Mouse (Mus musculus): Measurements from ENCODE around the gene N4bp1. TPM values are rescaled to one million over a fixed set of nuclear protein-coding genes. Genes with fewer than 3 reads are reported as not detected.

The N4bp1 gene
- polyA plus RNA-seq, 1 experiment from 2014 or later: 11.1 TPM

GRCm38 (mm10) chr8:86908536-86908935 lies 23.5 kb upstream of the N4bp1 start:
- no peak overlapping the region for H3K4me3 ChIP-seq (ENCODE audit: low read depth, low read length)
- no peaks in the 10 kb centered on the region for H3K27me3 ChIP-seq (ENCODE audit: control insufficient read depth, insufficient read depth, low read length)
- H3K9ac ChIP-seq (ENCODE audit: low read length): no peak overlapping the region

GRCm38 (mm10) chr8:86904911-86905310 lies 19.9 kb upstream of the N4bp1 start:
- Histone ChIP-seq H3K36me3 (ENCODE audit: control insufficient read depth, insufficient read depth, low read length) (no peaks in the 10 kb centered on the region), H3K27ac (ENCODE audit: low read depth, low read length) (no peak overlapping the region), H3K27me3 (ENCODE audit: control insufficient read depth, insufficient read depth, low read length) (no peaks in the 10 kb centered on the region), H3K4me1 (ENCODE audit: control insufficient read depth, insufficient read depth, low read length) (no peaks in the 10 kb centered on the region), H3K4me2 (ENCODE audit: low read depth) (no peak overlapping the region), H3K9ac (ENCODE audit: low read length) (no peak overlapping the region), H3K4me3 (ENCODE audit: low read depth, low read length) (no peak overlapping the region), H3K9me3 (ENCODE audit: control insufficient read depth, low read length) (no peaks in the 10 kb centered on the region)
- DNase-seq (ENCODE audit: low spot score) (no peak), ATAC-seq (ENCODE audit: insufficient read depth, low FRiP score, low TSS enrichment) (no peak)
- WGBS: 75% methylated on average over 10 of the region's 10 CpGs

More at GRCm38 (mm10) chr8:86908536-86908935, 23.5 kb upstream of the N4bp1 start:
- Histone ChIP-seq H3K4me2 (ENCODE audit: low read depth) (no peak overlapping the region), H3K9me3 (ENCODE audit: control insufficient read depth, low read length) (no peaks in the 10 kb centered on the region), H3K27ac (ENCODE audit: low read depth, low read length) (no peak overlapping the region), H3K36me3 (ENCODE audit: control insufficient read depth, insufficient read depth, low read length) (no peaks in the 10 kb centered on the region), H3K4me1 (ENCODE audit: control insufficient read depth, insufficient read depth, low read length) (no peaks in the 10 kb centered on the region)
- DNase-seq (ENCODE audit: low spot score): peak; percentile 78
- 23% methylated on average over 6 of the region's 6 CpGs for WGBS
- ATAC-seq (ENCODE audit: insufficient read depth, low FRiP score, low TSS enrichment): no peak

GRCm38 (mm10) chr8:86903104-86903503 lies 18.0 kb upstream of the N4bp1 start:
- H3K9me3 ChIP-seq (ENCODE audit: control insufficient read depth, low read length): no peaks in the 10 kb centered on the region
- H3K4me3 ChIP-seq (ENCODE audit: low read depth, low read length): no peak overlapping the region
- H3K9ac ChIP-seq (ENCODE audit: low read length): no peak overlapping the region
- H3K27me3 ChIP-seq (ENCODE audit: control insufficient read depth, insufficient read depth, low read length): no peaks in the 10 kb centered on the region
- no peaks in the 10 kb centered on the region for H3K36me3 ChIP-seq (ENCODE audit: control insufficient read depth, insufficient read depth, low read length)
- ATAC-seq (ENCODE audit: insufficient read depth, low FRiP score, low TSS enrichment): no peak
- no peak overlapping the region for H3K4me2 ChIP-seq (ENCODE audit: low read depth)
- DNase-seq (ENCODE audit: low spot score): peak; percentile 82
- 6% methylated on average over 10 of the region's 10 CpGs for WGBS
- no peak overlapping the region for H3K27ac ChIP-seq (ENCODE audit: low read depth, low read length)
- H3K4me1 ChIP-seq (ENCODE audit: control insufficient read depth, insufficient read depth, low read length): no peaks in the 10 kb centered on the region

GRCm38 (mm10) chr8:86902656-86903055 lies 17.6 kb upstream of the N4bp1 start:
- DNase-seq (ENCODE audit: low spot score) (no peak), ATAC-seq (ENCODE audit: insufficient read depth, low FRiP score, low TSS enrichment) (no peak)
- H3K9me3 ChIP-seq (ENCODE audit: control insufficient read depth, low read length): no peaks in the 10 kb centered on the region
- no peak overlapping the region for H3K9ac ChIP-seq (ENCODE audit: low read length)
- H3K4me1 ChIP-seq (ENCODE audit: control insufficient read depth, insufficient read depth, low read length): no peaks in the 10 kb centered on the region
- H3K4me3 ChIP-seq (ENCODE audit: low read depth, low read length): no peak overlapping the region
- no peak overlapping the region for H3K27ac ChIP-seq (ENCODE audit: low read depth, low read length)
- H3K4me2 ChIP-seq (ENCODE audit: low read depth): no peak overlapping the region
- 79% methylated on average over 8 of the region's 8 CpGs for WGBS
- H3K27me3 ChIP-seq (ENCODE audit: control insufficient read depth, insufficient read depth, low read length): no peaks in the 10 kb centered on the region
- no peaks in the 10 kb centered on the region for H3K36me3 ChIP-seq (ENCODE audit: control insufficient read depth, insufficient read depth, low read length)

- WGBS: 58% methylated on average over 5 of the region's 5 CpGs
- Histone ChIP-seq H3K9me3 (ENCODE audit: control insufficient read depth, low read length) (no peaks in the 10 kb centered on the region), H3K9ac (ENCODE audit: low read length) (no peak overlapping the region), H3K36me3 (ENCODE audit: control insufficient read depth, insufficient read depth, low read length) (no peaks in the 10 kb centered on the region), H3K4me2 (ENCODE audit: low read depth) (no peak overlapping the region), H3K27me3 (ENCODE audit: control insufficient read depth, insufficient read depth, low read length) (no peaks in the 10 kb centered on the region), H3K4me1 (ENCODE audit: control insufficient read depth, insufficient read depth, low read length) (no peaks in the 10 kb centered on the region), H3K27ac (ENCODE audit: low read depth, low read length) (no peak overlapping the region), H3K4me3 (ENCODE audit: low read depth, low read length) (no peak overlapping the region)
- ATAC-seq (ENCODE audit: insufficient read depth, low FRiP score, low TSS enrichment) (no peak), DNase-seq (ENCODE audit: low spot score) (no peak)
Observed at GRCm38 (mm10) chr8:86901972-86902371, 16.9 kb upstream of the N4bp1 start.

DNA sequence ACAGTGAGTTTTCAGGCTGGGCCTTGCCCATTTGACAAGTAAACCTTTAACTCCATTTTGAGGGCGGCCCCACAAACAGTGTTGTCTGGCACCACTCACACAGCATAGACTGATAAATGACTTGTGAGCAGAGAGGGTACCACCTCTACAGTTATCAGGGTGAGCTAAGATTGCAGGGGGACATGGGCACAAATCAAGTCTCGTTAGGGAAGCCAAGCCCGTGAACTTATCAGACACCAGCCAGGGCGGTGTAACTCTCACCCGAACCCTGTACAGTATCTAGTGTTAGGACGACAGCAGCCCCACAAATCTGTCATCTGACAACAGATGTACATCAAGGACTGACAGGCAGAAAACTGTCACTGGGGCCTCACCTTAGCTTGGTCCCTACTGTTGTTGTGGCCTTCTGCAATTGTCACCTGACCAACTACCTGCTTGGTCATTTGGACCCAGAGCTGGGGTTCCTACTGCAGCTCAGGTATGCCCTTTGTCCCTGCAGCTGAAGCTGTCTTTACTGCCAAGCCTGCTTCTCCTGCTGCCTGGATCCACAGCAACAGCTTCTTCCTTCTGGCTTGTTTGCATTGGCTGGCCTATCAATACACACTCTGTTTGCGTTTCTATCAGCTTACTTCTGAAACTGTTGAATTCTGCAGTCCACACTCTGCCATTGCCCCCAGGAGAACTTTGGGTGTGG lies 12.8 kb upstream of the N4bp1 start:
- 84% methylated on average over 7 of the region's 7 CpGs for WGBS
- H3K27ac ChIP-seq (ENCODE audit: low read depth, low read length): no peak overlapping the region
- H3K4me1 ChIP-seq (ENCODE audit: control insufficient read depth, insufficient read depth, low read length): no peaks in the 10 kb centered on the region
- H3K36me3 ChIP-seq (ENCODE audit: control insufficient read depth, insufficient read depth, low read length): no peaks in the 10 kb centered on the region
- H3K4me2 ChIP-seq (ENCODE audit: low read depth): no peak overlapping the region
- no peak overlapping the region for H3K4me3 ChIP-seq (ENCODE audit: low read depth, low read length)
- H3K27me3 ChIP-seq (ENCODE audit: control insufficient read depth, insufficient read depth, low read length): no peaks in the 10 kb centered on the region
- no peak for DNase-seq (ENCODE audit: low spot score)
- no peak overlapping the region for H3K9ac ChIP-seq (ENCODE audit: low read length)
- ATAC-seq (ENCODE audit: insufficient read depth, low FRiP score, low TSS enrichment): no peak
- no peaks in the 10 kb centered on the region for H3K9me3 ChIP-seq (ENCODE audit: control insufficient read depth, low read length)

GRCm38 (mm10) chr8:86895390-86895789 lies 10.3 kb upstream of the N4bp1 start:
- no peaks in the 10 kb centered on the region for H3K27me3 ChIP-seq (ENCODE audit: control insufficient read depth, insufficient read depth, low read length)
- ATAC-seq (ENCODE audit: insufficient read depth, low FRiP score, low TSS enrichment) (no peak), DNase-seq (ENCODE audit: low spot score) (no peak)
- WGBS: 88% methylated on average over 4 of the region's 4 CpGs
- no peaks in the 10 kb centered on the region for H3K9me3 ChIP-seq (ENCODE audit: control insufficient read depth, low read length)
- H3K4me2 ChIP-seq (ENCODE audit: low read depth): no peak overlapping the region
- H3K4me1 ChIP-seq (ENCODE audit: control insufficient read depth, insufficient read depth, low read length): no peaks in the 10 kb centered on the region
- H3K9ac ChIP-seq (ENCODE audit: low read length): no peak overlapping the region
- no peak overlapping the region for H3K4me3 ChIP-seq (ENCODE audit: low read depth, low read length)
- H3K27ac ChIP-seq (ENCODE audit: low read depth, low read length): no peak overlapping the region
- no peaks in the 10 kb centered on the region for H3K36me3 ChIP-seq (ENCODE audit: control insufficient read depth, insufficient read depth, low read length)

DNA sequence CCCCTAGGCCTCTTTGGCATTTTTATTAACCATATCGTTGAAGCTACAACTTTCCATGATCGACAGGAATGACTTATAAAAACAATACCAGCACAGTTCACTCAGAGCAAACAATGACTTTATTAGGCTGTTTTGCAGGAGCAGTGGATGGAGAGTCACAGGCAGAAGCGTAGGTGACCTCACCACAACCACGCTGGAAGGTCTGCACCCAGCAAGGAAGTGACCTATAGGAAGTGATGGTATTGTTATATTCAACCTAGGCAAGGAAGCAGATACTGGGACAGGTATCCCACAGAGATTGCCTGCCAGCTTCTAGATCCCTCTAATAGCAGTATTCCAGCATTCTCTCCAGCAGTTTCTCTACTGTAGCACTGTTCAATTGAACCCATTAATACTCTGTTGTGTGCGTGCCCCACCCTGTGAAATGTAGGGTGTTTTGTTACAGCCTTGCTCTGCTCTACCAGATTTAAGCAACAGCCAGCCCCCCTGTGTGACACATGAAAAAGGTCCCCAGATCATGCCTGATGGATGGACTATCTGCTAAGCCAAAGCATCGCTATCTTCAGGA lies 9.2 kb upstream of the N4bp1 start:
- no peak overlapping the region for H3K9ac ChIP-seq (ENCODE audit: low read length)
- ATAC-seq (ENCODE audit: insufficient read depth, low FRiP score, low TSS enrichment): no peak
- DNase-seq (ENCODE audit: low spot score): no peak
- H3K4me3 ChIP-seq (ENCODE audit: low read depth, low read length): no peak overlapping the region
- no peak overlapping the region for H3K27ac ChIP-seq (ENCODE audit: low read depth, low read length)
- H3K9me3 ChIP-seq (ENCODE audit: control insufficient read depth, low read length): no peaks in the 10 kb centered on the region
- H3K36me3 ChIP-seq (ENCODE audit: control insufficient read depth, insufficient read depth, low read length): no peaks in the 10 kb centered on the region
- H3K4me1 ChIP-seq (ENCODE audit: control insufficient read depth, insufficient read depth, low read length): no peaks in the 10 kb centered on the region
- H3K4me2 ChIP-seq (ENCODE audit: low read depth): no peak overlapping the region
- no peaks in the 10 kb centered on the region for H3K27me3 ChIP-seq (ENCODE audit: control insufficient read depth, insufficient read depth, low read length)
- 88% methylated on average over 6 of the region's 6 CpGs for WGBS

GRCm38 (mm10) chr8:86893554-86893953 lies 8.5 kb upstream of the N4bp1 start:
- no peak for DNase-seq (ENCODE audit: low spot score)
- ATAC-seq (ENCODE audit: insufficient read depth, low FRiP score, low TSS enrichment): no peak
- no peak overlapping the region for H3K9ac ChIP-seq (ENCODE audit: low read length)
- H3K4me1 ChIP-seq (ENCODE audit: control insufficient read depth, insufficient read depth, low read length): no peaks in the 10 kb centered on the region
- no peaks in the 10 kb centered on the region for H3K36me3 ChIP-seq (ENCODE audit: control insufficient read depth, insufficient read depth, low read length)
- no peak overlapping the region for H3K27ac ChIP-seq (ENCODE audit: low read depth, low read length)
- H3K9me3 ChIP-seq (ENCODE audit: control insufficient read depth, low read length): no peaks in the 10 kb centered on the region
- H3K27me3 ChIP-seq (ENCODE audit: control insufficient read depth, insufficient read depth, low read length): no peaks in the 10 kb centered on the region
- 92% methylated on average over 4 of the region's 4 CpGs for WGBS
- no peak overlapping the region for H3K4me3 ChIP-seq (ENCODE audit: low read depth, low read length)
- H3K4me2 ChIP-seq (ENCODE audit: low read depth): no peak overlapping the region
